Mouse (Mus musculus): ENCODE results near the gene Icos.

GRCm38 (mm10) chr1:61047336-61047735 lies 69.6 kb downstream of the Icos start:
- TF ChIP-seq CTCF (IDR thresholded peaks at IDR 0.05; ENCODE audit: low read depth, low read length), result no peak
- no peak for TF ChIP-seq POLR2A (IDR thresholded peaks at IDR 0.05; ENCODE audit: borderline replicate concordance, low read depth, low read length)
